Mouse (Mus musculus) MEL (cell line): ENCODE data around the gene Dmrt2.

ENCODE experiments used
- BHLHE40 ChIP-seq: IDR thresholded peaks from 2 replicates; pipeline ENCODE4 v1.6.1; 2012; ENCODE audit warnings: low read depth, mild to moderate bottlenecking, inconsistent platforms, low read length, improper control_type of control experiment, borderline replicate concordance
- CHD2 ChIP-seq: IDR thresholded peaks from 2 replicates; pipeline ENCODE4 v1.6.1; 2011; ENCODE audit warnings: low read length, improper control_type of control experiment
- CTCF ChIP-seq, 3 experiments: IDR thresholded peaks in 2 of 3; conservative IDR thresholded peaks in 1 of 3; 2 replicates each; pipeline ENCODE4 v1.5.1; 2011 to 2012; ENCODE audit warnings: low read length in 3 of 3, low read depth in 2 of 3, mild to moderate bottlenecking in 2 of 3, improper control_type of control experiment in 1 of 3, inconsistent platforms in 1 of 3, mixed read lengths in 1 of 3, moderate library complexity in 1 of 3; ENCODE audit not compliant: control insufficient read depth in 1 of 3, insufficient read depth in 1 of 3, poor library complexity in 1 of 3, severe bottlenecking in 1 of 3
- GABPA ChIP-seq: IDR thresholded peaks from 2 replicates; pipeline ENCODE4 v1.6.1; 2012; ENCODE audit warnings: low read depth, mild to moderate bottlenecking, inconsistent platforms, low read length, improper control_type of control experiment, moderate library complexity
- GATA1 ChIP-seq: IDR thresholded peaks from 2 replicates; pipeline ENCODE4 v1.6.1; 2011; ENCODE audit warnings: low read depth, low read length, improper control_type of control experiment
- MAFK ChIP-seq: IDR thresholded peaks from 2 replicates; pipeline ENCODE4 v1.6.1; 2011; ENCODE audit warnings: low read depth, mild to moderate bottlenecking, low read length, improper control_type of control experiment, borderline replicate concordance
- POLR2A ChIP-seq, 2 experiments: IDR thresholded peaks; 2 replicates each; pipeline ENCODE4 v1.6.1; 2011 to 2012; ENCODE audit warnings: low read length in 2 of 2, mild to moderate bottlenecking in 2 of 2, control low read depth in 1 of 2, improper control_type of control experiment in 1 of 2, low read depth in 1 of 2, moderate library complexity in 1 of 2; ENCODE audit not compliant: control insufficient read depth in 1 of 2, insufficient read depth in 1 of 2, poor library complexity in 1 of 2
- SMC3 ChIP-seq: IDR thresholded peaks from 2 replicates; pipeline ENCODE4 v1.6.1; 2011; ENCODE audit warnings: low read depth, low read length, improper control_type of control experiment
- TAL1 ChIP-seq: IDR thresholded peaks from 2 replicates; pipeline ENCODE4 v1.6.1; 2012; ENCODE audit warnings: mild to moderate bottlenecking, inconsistent platforms, low read length, moderate library complexity, mixed read lengths
- ZNF384 ChIP-seq: IDR thresholded peaks from 2 replicates; pipeline ENCODE4 v1.6.1; 2012; ENCODE audit warnings: low read depth, mild to moderate bottlenecking, inconsistent platforms, low read length, improper control_type of control experiment

DNA sequence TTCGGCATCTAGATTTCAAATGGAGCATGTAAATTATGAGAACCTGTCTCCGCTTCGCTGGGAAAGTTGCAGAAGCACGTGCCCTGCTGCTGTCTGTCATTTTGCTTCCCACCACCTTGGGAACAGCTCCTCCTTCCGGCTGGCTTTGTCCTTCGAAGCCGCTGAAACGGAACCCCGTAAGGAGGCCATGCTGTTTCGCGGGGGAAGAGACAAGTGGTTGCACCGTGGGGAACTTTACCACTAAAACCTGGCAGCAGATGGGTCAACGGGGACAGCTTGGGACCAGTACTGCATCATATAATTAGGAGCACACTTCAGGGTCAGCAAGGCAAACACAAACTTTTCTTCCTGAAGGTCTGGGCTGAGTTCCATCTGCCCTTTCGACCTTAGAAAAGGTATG is 26.6 kb downstream of the Dmrt2 start:
- TF ChIP-seq CHD2, result no peak
- TF ChIP-seq CTCF (IDR thresholded peaks at IDR 0.05 in 2 of 3, conservative IDR thresholded peaks at IDR 0.05 in 1 of 3; ENCODE audit: control insufficient read depth in 1 of 3, insufficient read depth in 1 of 3, low read depth in 2 of 3, low read length in 3 of 3, poor library complexity in 1 of 3, severe bottlenecking in 1 of 3), result no peak
- TF ChIP-seq TAL1, result no peak
- TF ChIP-seq POLR2A (IDR thresholded peaks at IDR 0.05; ENCODE audit: control insufficient read depth in 1 of 2, insufficient read depth in 1 of 2, low read depth in 1 of 2, low read length in 2 of 2, poor library complexity in 1 of 2), result no peak
- TF ChIP-seq GATA1, result no peak
- TF ChIP-seq BHLHE40, result no peak
- TF ChIP-seq ZNF384, result no peak
- TF ChIP-seq SMC3, result no peak
- no peak for TF ChIP-seq MAFK
- no peak for TF ChIP-seq GABPA
